Mouse (Mus musculus) monocyte, adult 5-6 weeks (primary cell): ENCODE results near the gene Ephb1. TPM values are rescaled to one million over a fixed set of nuclear protein-coding genes. Genes with fewer than 3 reads are reported as not detected.

Source experiments
- ATAC-seq: fragments of 153-309, 156-312 bp; replicated peaks from 2 replicates; pipeline ENCODE4 v1.8.0; 2017; ENCODE audit warnings: mild to moderate bottlenecking; ENCODE audit not compliant: low TSS enrichment, insufficient number of reproducible peaks, severe bottlenecking, poor library complexity, low FRiP score
- total RNA-seq: library from RNA; stranded (forward); fragments of 200-1000, 200-491, 200-594 nt; gene quantifications from 3 replicates; pipeline ENCODE4 v1.2.3, GENCODE M21; 2017

Gene Ephb1
- total RNA-seq, 1 experiment from 2014 or later, result not detected

- no peak for ATAC-seq
These were observed 84.0 kb downstream of the Ephb1 start for GRCm38 (mm10) chr9:102270496-102270895.

DNA sequence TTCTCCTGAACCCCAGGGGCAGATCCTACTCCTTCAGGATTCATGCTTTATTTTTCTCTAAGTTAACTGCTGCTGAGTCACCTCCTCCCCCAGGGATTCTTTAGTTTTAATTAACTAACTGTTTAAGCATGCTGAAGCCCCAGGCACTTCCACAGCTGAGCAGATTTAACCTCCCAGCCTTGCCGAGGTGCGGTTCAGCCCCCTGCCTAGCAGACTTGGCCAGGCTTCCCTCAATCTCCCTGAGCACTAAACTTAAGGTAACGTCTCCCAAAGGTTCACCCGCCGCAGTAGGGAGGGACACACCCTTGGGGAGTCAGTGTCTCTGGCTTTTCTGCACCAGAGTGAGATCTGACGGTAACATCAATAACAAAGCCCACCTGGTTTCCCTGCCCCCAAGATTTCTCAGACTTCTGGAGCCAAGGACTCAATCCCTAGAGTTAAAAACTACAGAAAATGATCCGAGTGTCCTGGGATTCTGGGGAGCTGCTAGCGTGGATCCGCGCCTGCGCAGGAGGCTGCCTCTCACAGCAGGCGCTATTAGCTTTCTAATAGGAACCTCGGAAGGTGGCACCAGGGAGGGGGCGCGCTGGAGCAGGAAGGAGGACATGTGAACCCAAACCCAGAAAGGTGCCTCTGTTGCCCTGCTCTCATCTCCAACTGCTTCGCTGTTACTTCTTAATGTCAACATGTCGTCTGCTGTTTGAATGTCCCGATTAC lies 87.0 kb downstream of the Ephb1 start:
- no peak for ATAC-seq

DNA sequence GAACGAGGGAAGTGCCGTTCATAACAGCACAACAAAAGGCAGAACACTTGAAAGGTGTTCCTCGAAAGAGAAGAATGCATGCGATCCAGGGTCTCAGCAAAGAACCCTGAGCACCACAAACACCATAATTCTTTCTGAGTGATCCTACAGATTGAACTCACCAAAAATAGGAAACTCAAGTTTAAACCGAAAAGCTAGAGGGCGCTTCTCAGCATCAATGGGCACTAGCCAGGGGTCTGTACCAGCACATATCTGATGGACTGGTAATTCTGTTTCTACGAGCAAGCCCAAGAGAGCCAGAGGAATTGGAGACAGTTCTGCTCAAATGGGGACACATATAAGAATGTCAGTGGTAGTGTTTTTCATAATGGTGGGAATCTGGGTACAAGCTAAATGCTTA lies 90.7 kb downstream of the Ephb1 start:
- no peak for ATAC-seq

DNA sequence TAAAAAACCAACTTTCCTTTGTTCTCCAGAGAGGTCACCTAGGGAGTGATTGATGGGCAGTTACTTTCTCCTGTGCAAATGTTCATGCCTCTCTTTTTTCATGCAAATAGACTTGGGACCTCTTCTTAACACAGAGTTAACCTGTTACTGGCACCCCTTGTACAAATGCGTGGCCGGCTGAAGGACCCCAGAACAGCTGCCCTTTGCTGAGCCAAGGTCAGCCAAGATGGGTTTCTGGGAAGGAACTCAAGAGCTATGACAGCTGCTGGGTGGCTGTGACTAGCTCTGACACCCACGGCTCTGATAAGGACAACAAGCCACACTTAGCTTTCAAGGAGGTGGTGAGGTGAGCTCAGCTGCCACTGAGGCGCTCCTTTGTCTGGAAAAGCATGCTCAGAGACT lies 92.4 kb downstream of the Ephb1 start:
- ATAC-seq, result no peak

DNA sequence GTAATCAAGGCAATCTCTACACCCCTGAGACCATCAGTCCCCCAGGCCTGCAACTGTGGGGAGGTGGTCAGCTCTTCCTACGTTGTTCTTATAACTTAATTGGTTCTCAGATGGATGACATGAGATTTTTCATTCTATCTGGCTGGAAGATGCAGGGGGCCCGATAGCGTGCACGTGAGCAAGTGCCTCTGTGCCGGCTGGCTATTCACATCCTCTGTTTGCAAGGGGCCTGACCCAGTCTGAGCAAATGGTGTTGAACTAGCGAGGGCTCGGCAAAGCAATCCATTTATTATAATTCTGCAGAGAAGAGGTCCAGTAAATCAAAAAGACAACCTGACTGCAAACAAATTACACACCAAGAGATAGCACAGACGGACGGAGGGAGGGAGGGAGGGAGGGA lies 93.0 kb downstream of the Ephb1 start:
- no peak for ATAC-seq

GRCm38 (mm10) chr9:102256407-102256806 lies 98.1 kb downstream of the Ephb1 start:
- no peak for ATAC-seq

DNA sequence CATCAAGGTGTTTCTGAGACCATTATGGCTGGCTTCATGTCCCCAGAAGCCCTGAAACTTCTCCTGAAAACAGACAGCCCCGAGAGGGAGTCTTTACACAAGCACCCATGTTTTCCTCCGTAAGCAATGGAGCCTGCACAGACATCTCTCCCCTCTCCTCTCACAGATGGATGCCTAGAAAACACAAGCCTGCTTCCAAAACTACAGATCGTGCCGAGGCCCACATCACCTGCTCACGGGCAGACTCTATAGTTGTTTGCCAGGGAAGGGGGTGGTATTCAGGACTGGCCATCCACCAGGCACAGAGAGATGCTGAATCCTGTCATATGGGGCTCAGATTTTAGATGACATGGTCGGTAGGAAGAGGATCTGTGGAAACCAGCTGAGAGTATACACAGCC lies 98.7 kb downstream of the Ephb1 start:
- ATAC-seq, result no peak

DNA sequence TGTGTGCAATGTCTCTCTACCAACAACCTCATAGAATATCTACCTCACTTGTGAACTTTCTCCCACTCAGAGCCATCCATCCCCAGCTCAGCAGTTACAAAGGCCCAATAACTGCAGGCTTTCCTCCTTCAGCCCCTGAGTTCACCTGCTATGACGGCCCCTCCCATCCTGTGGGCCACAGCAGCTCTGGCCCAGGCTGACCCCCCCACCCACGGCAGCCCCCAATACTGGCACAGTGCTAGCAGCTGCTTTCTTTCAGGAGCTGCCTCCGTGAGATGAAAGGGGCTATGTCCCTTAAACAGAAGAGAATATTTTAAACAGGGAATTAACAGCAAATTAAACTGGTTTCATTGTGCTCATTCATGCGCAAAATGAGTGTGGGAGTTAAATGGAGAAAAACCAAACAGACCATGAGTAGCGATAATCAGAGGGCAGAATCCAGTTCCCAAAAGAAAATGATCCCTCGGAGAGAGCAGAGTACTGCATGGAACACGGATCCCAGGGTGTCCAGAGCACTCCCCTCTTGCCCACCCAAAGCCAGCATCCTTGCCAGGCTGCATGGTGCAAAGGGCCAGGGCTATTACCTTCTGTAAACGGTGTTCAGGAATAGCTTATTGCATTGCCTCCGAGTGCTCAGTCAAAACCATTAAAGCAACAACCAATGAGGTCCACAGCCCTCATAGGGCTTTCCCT lies 105.2 kb downstream of the Ephb1 start:
- ATAC-seq, result no peak

DNA sequence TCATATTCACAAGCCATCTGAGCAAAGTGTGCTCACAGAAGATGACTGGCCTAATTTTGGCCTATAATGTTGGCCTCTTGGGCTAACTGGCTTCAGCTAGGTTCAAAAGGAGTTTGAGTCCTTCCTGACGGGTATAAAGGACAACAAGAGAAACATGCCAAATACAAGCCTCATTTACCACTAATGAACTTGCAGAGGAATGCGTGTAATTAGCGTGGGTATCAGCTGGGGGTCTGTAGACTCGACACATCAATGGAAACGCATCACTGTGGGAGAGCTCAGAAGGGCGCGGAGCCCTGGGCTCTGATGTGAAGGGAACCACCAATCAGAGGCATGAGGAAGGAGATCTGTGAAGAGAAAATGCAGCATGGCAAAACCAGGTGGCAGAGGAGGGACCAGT lies 108.9 kb downstream of the Ephb1 start:
- ATAC-seq, result no peak

DNA sequence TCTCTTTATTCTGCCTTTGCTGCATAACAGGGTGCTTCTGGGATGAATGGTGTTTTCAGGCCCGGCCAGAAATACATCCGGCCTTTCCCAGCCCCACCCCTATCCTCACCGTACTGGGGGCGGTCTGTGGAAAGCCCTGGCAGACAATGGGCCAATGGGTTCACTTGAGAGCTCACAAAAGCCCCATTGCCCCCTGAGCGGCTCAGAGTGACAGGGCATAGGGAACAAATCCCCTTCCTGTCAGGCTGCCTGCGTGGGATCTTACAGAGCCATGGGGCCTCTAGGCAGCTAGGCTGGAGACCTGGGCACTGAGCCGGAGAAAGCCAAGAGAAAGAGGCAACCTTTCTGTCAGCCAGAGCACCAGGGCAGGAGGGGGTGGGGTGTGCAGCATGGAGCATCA lies 111.2 kb downstream of the Ephb1 start:
- no peak for ATAC-seq

- ATAC-seq, result no peak
These were observed 112.9 kb downstream of the Ephb1 start for GRCm38 (mm10) chr9:102241546-102241945.

DNA sequence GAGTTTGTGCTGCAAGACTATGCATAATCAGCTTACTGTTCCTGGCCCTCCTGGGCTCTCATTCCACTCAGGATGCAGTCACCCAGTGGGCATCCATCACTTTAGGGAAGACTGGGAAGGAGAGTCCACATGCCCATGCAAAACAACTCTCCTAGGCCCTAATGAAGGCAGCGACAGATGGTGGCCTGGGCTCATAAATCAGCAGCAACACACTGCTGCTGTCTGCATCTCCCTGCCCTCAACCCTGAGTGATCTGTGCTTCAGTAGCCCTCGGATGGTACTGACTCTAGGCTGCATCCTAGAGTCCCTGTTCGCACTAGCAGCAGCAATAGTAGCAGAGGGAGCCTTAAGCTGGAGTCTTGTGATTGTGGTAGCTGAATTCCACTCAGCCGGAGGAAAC lies 114.3 kb downstream of the Ephb1 start:
- no peak for ATAC-seq

DNA sequence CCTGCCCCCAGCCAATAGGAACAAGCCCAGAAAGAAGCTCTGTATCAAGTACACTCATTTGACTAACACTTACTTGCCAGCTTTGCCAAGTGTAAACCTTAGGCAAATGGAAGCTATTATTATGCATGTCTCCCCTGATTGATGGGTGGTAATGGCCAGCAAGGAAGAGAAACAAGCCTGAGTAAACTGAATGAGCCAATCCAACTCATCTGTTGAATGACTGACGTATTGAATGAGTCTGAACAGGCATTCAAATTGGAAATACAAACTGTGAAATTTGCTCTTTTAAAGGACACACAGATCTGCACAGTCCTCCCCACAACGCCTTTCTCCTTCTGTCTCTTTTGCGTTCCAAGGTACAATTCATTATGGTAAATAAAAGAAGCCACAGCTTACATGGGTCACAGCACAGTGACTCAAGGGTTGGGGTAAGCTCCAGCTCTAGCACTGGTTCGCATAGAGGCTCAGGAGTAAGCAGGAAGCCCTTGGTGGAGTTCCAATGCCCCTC lies 119.0 kb downstream of the Ephb1 start:
- no peak for ATAC-seq

DNA sequence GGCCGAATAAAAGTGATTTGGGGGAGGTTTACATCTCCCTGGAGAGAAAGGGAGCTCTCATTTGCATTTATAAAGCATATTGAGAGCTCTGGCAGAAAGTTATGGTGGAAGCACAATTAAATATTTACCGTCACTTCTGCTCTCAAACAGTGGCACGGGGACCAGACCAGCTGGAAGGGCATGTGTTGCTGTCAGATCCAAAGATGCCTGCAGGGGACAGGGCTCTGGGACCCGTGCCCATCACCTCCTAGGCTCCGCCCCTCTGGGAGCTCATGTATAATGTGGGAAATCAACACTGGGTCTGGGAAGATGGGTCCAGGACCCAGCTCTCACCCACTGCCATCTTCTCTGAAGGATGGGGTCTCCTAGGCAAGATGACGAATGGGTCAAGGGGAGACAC lies 123.2 kb downstream of the Ephb1 start:
- ATAC-seq, result no peak

DNA sequence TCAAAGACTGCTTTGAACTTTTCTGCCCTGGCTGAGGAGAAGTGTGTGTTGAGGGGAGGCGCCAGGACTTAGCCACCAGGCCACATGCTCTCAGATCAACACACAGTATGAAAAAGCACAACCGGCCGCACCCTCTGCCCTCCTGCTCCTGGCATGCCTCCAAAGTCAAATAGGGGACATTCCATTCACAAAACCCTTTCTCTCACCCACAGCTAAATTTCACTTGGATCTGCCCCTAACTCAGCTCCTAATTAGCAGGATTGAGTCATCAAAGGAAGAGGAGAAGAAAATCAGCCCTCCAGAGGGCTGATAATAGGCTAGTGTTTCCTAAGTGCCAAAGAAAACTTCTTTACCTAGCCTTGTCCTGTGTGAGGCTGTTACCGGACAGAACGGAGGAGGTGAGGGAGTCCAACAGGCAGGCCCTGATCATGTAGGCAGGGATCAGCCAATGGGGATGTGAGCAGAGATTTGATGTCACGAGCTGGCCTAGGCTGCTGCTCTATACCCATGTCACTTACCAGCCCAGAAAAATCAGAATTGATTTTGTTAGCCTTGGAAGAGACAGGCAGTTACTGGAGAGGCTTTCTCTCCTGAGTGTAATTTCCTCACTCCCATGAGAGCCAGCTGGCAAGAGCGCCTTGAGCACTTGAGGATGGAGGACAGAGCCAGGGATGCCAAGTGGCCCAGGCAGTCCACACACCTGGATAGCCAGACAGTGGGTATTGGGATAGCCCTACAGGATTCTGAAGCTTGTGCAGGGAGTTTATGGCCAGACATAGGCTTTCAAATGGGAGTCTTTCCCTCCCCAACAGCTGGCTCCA lies 137.5 kb downstream of the Ephb1 start:
- ATAC-seq, result no peak

GRCm38 (mm10) chr9:102212036-102212383 lies 142.5 kb downstream of the Ephb1 start:
- ATAC-seq, result no peak

GRCm38 (mm10) chr9:102211296-102212035 lies 143.0 kb downstream of the Ephb1 start:
- ATAC-seq, result no peak

- no peak for ATAC-seq
These were observed 149.0 kb downstream of the Ephb1 start for GRCm38 (mm10) chr9:102205518-102205917.

- no peak for ATAC-seq
These were observed 152.6 kb downstream of the Ephb1 start for GRCm38 (mm10) chr9:102201867-102202266.
